Mouse (Mus musculus) MEL (cell line): ENCODE data around the gene Arhgef2.

Experiments used
- CHD2 ChIP-seq: IDR thresholded peaks from 2 replicates; pipeline ENCODE4 v1.6.1; 2011; ENCODE audit warnings: low read length, improper control_type of control experiment
- CTCF ChIP-seq, 3 experiments: IDR thresholded peaks in 2 of 3; conservative IDR thresholded peaks in 1 of 3; 2 replicates each; pipeline ENCODE4 v1.5.1; 2011 to 2012; ENCODE audit warnings: low read length in 3 of 3, low read depth in 2 of 3, mild to moderate bottlenecking in 2 of 3, improper control_type of control experiment in 1 of 3, inconsistent platforms in 1 of 3, mixed read lengths in 1 of 3, moderate library complexity in 1 of 3; ENCODE audit not compliant: control insufficient read depth in 1 of 3, insufficient read depth in 1 of 3, poor library complexity in 1 of 3, severe bottlenecking in 1 of 3
- E2F4 ChIP-seq: IDR thresholded peaks from 2 replicates; pipeline ENCODE4 v1.6.1; 2011; ENCODE audit warnings: low read depth, low read length, improper control_type of control experiment, borderline replicate concordance
- EP300 ChIP-seq, 2 experiments: IDR thresholded peaks; 2 replicates each; pipeline ENCODE4 v1.6.1; 2011; ENCODE audit warnings: improper control_type of control experiment in 2 of 2, low read length in 2 of 2, low read depth in 1 of 2, mild to moderate bottlenecking in 1 of 2
- HCFC1 ChIP-seq: IDR thresholded peaks from 2 replicates; pipeline ENCODE4 v1.6.1; 2012; ENCODE audit warnings: low read depth, mild to moderate bottlenecking, inconsistent platforms, low read length, improper control_type of control experiment, moderate library complexity
- MAFK ChIP-seq: IDR thresholded peaks from 2 replicates; pipeline ENCODE4 v1.6.1; 2011; ENCODE audit warnings: low read depth, mild to moderate bottlenecking, low read length, improper control_type of control experiment, borderline replicate concordance
- POLR2A ChIP-seq, 2 experiments: IDR thresholded peaks; 2 replicates each; pipeline ENCODE4 v1.6.1; 2011 to 2012; ENCODE audit warnings: low read length in 2 of 2, mild to moderate bottlenecking in 2 of 2, control low read depth in 1 of 2, improper control_type of control experiment in 1 of 2, low read depth in 1 of 2, moderate library complexity in 1 of 2; ENCODE audit not compliant: control insufficient read depth in 1 of 2, insufficient read depth in 1 of 2, poor library complexity in 1 of 2
- RAD21 ChIP-seq: IDR thresholded peaks from 2 replicates; pipeline ENCODE4 v1.6.1; 2011; ENCODE audit warnings: mild to moderate bottlenecking, low read depth, low read length, improper control_type of control experiment
- TAL1 ChIP-seq: IDR thresholded peaks from 2 replicates; pipeline ENCODE4 v1.6.1; 2012; ENCODE audit warnings: mild to moderate bottlenecking, inconsistent platforms, low read length, moderate library complexity, mixed read lengths

DNA sequence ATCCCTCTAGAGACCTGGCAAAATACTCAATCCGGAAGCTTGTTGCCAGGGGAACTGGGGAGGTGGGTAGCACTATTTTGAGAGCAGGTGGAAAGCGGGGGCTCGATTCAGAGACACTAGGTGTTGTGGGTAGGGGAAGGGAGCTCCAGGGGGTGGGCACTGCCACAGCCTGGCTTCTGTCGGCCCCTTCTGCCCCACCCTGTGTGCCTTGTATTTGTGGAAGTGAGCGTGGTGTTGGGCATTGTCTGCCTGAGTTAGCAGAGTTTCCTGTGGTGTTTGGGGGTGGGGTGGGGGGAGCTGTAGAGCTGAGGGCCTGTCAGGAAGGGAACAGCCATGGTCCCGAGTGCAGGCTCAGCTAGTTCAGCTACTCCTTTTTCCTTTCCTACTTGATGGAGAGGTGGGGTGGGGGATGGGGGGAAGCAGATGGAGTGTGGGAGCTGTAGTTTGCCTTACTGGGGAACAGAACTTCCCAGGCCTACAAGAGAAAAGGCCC lies 25.1 kb downstream of the Arhgef2 start:
- no peak; a peak in 1 of 4 replicates for TF ChIP-seq POLR2A (IDR thresholded peaks at IDR 0.05; ENCODE audit: control insufficient read depth in 1 of 2, insufficient read depth in 1 of 2, low read depth in 1 of 2, low read length in 2 of 2, poor library complexity in 1 of 2)
- no peak for TF ChIP-seq TAL1
- TF ChIP-seq EP300 (IDR thresholded peaks at IDR 0.05; ENCODE audit: low read depth in 1 of 2, low read length in 2 of 2) = no peak
- no peak for TF ChIP-seq CTCF (IDR thresholded peaks at IDR 0.05 in 2 of 3, conservative IDR thresholded peaks at IDR 0.05 in 1 of 3; ENCODE audit: control insufficient read depth in 1 of 3, insufficient read depth in 1 of 3, low read depth in 2 of 3, low read length in 3 of 3, poor library complexity in 1 of 3, severe bottlenecking in 1 of 3)
- no peak for TF ChIP-seq RAD21
- TF ChIP-seq E2F4 = no peak
- no peak for TF ChIP-seq HCFC1
- TF ChIP-seq MAFK = no peak
- TF ChIP-seq CHD2 = no peak
